Mouse (Mus musculus): ENCODE measurements at regions not wholly inside any gene's neighbourhood (a gene's known extent, or its start where the extent isn't known, plus 50 kb on each side); places are given as distances from the start of the nearest gene placed in this dataset.
A peak's percentile ranks its signal among the peaks of the same experiment; 100 is the strongest.
"Not testable (repeated sequence)": the region's sequence is repeated elsewhere in the genome, so short reads cannot be mapped to it uniquely, and the experiment has no call there.

GRCm38 (mm10) chr16:3114473-3115335 is 476.1 kb upstream of the Olfr161 start:
- intact Hi-C loops (cut with DNase I) = not testable (repeated sequence)
- peak; percentile 36 to 44 for DNase-seq

DNA sequence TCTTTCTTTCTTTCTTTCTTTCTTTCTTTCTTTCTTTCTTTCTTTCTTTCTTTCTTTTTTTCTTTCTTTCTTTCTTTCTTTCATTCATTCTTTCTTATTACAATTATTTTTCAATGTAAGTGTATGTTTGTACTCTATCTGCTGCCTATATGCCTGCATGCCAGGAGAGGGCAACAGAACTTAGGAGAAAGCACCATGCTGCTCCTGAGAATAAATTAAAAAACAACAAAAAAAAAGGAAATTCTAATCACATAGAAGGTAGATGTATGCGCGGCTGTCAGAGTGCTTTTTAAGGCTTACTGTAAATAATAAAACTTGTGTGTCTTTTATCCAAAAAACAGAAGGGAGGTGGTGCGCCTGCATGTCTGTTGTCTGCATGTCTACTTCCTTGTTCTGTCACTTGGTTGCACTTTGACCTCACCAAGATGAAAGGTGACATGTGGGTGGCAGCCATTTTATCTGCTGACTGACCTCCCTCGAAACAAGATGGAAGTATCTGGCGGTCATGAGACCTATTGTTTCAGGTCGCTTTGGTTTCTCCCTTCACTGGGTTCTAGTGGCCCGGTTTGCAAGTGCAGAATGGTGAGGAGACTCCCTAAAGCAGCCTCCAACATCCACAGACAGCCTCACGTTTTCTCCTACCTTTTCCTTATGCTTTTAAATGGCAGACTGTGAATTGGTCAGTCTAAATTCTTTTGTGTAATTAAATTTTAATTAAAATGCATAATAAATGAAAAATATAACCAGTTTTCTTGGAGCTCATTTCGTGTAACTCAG is 475.3 kb upstream of the Olfr161 start:
- intact Hi-C loops (cut with DNase I) = not testable (repeated sequence)
- peak; percentile 34 to 39 for DNase-seq

DNA sequence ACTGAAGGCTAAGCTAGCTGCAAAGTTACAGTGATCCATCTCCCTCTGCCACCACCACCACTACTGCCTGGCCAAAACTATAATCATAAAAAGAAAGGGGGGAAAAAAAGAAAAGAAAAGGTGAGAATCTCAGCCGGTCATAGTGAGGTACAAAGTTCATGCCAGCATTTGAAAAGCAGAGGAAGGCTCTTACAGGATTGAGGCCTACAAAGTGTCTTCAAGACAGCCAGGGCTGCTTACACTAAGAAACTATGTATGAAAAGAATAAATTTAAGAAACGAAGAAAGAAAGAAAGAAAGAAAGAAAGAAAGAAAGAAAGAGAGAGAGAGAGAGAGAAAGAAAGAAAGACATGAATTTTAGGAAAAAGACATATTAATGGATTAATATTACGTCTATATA is 474.7 kb upstream of the Olfr161 start:
- intact Hi-C loops (cut with DNase I) = not testable (repeated sequence)
- peak; percentile 19 to 50 for DNase-seq

DNA sequence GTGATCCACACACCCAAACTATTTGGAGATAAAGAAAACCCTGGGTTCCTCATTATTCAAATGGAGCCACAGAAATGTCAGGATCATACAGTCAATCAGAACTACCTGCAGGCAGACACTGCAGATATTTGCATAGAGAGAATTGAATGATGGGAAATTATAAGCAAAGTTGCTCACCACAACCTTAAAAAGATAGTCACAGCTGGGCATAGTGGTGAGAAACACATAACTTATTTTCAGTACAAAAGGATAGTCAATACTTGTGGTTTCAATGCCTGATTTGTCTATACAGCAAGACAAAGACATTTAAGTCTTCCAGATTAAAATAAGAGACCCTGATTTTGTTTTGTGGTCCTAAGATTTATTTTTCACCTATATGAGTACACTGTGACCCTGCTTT is 469.6 kb upstream of the Olfr161 start:
- intact Hi-C loops (cut with DNase I); DNase-seq: not testable (repeated sequence)

- DNase-seq; intact Hi-C loops (cut with DNase I): not testable (repeated sequence)
These were observed 468.5 kb upstream of the Olfr161 start for GRCm38 (mm10) chr16:3122145-3122860.

- intact Hi-C loops (cut with DNase I) = not testable (repeated sequence)
- DNase-seq = peak; percentile 11 to 20
These were observed 467.9 kb upstream of the Olfr161 start for GRCm38 (mm10) chr16:3122861-3123477.

- intact Hi-C loops (cut with DNase I); DNase-seq: not testable (repeated sequence)
These were observed 463.5 kb upstream of the Olfr161 start for GRCm38 (mm10) chr16:3127317-3127716.
